Mouse (Mus musculus) inflammation-experienced regulatory T-cells, adult 6 months (primary cell): ENCODE results near the gene Get4. TPM values are rescaled to one million over a fixed set of nuclear protein-coding genes. Genes with fewer than 3 reads are reported as not detected.

Source experiments
- ATAC-seq: one replicate; pipeline ENCODE4 v1.8.0; 2017
- polyA plus RNA-seq, 3 experiments: library from polyadenylated mRNA; unstranded; fragments of 100-300 nt; shearing (Covaris generic); gene quantifications; one replicate each; pipeline ENCODE4 v1.2.1; 2017

Gene Get4
- 10 to 100 TPM; 12.0 to 25.4 (median 16.7) TPM for polyA plus RNA-seq

DNA sequence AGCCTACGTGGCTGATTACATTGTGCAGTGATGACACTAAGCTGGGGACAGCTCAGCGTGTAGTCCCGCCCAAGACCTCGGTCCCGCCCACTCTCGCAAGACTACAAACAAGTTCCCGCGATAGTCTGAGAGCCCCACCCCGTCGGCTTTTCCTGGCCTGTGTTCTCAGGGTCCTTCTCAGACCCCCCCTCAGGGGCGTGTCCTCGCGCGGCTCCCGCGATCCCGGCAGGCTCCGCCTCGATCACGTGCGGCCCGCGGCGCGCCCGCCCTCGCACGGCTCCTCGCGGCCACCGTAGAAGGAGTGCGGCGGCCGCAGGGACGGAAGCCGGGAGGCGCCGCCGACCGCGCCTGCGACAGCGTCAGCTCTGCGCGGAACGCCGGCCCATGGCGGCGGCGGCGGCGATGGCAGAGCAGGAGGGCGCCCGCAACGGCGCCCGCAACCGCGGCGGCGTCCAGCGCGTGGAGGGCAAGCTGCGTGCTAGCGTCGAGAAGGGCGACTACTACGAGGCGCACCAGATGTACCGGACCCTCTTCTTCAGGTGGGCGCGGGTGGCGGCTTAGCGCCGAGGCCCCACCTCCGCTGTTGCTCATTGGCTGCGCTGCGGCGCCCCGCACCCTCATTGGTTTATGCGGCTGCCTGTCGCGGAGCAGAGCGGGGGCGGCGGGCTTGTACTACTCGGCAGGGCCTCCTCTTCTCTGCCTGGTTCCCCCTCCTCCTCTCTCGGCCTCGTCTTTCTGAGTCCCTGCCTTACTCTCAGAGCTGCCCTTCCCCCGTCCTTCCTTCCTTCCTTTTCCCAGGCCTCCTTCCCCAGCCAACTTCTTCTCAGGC lies at the start of gene Get4:
Get4 (plus strand) TSS at position 244 of the 829 bp plus-strand sequence.
- peak; percentile 86 for ATAC-seq

- ATAC-seq = no peak
Measured at GRCm38 (mm10) chr5:139203312-139203711, 48.8 kb upstream of the Get4 start.

DNA sequence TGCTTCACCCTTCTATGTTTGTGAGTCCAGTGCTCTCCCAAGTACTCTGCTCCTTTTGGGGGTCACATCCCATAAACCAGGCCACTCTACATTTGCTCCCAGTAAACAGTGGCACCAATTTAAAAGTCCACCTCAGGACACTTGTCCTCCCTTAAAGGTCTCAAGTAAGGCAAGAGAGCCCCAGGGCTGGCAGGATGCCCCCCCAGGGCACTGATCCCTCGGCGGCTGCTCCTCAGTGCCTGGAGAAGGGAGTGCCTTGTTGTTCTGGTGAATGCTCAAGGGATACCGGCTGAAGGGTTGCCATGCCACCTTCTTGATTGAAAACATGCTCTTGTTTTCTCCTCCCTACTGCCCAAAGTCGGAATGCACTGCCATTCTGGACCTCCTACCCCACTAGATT lies 46.0 kb upstream of the Get4 start:
- ATAC-seq = no peak

DNA sequence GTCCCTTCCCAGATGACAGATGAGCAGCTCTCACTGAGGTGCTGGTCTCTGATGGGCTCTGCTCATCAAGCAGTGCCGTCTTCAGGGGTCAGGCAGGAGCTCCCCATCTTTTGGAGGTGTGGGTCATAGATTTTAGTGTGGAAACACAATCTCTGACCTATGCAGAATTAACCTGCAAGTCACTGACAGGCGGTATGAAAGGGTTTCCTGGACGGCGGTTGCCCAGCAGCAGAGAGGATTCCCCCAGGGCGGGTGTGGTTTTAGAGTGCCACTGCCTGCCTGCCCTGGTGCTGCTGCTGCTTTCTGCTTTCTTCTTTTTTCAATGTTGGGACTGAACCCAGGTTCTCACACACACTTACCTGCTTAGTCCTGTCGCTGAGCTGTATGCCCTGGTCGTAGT lies 45.6 kb upstream of the Get4 start:
- peak; percentile 61 for ATAC-seq

- ATAC-seq = no peak
Measured at GRCm38 (mm10) chr5:139208183-139208582, 43.9 kb upstream of the Get4 start.

GRCm38 (mm10) chr5:139208871-139209684 lies 43.0 kb upstream of the Get4 start:
- no peak for ATAC-seq

GRCm38 (mm10) chr5:139209685-139210026 lies 42.5 kb upstream of the Get4 start:
- ATAC-seq = no peak

GRCm38 (mm10) chr5:139211737-139212385 lies 40.3 kb upstream of the Get4 start:
- no peak for ATAC-seq

DNA sequence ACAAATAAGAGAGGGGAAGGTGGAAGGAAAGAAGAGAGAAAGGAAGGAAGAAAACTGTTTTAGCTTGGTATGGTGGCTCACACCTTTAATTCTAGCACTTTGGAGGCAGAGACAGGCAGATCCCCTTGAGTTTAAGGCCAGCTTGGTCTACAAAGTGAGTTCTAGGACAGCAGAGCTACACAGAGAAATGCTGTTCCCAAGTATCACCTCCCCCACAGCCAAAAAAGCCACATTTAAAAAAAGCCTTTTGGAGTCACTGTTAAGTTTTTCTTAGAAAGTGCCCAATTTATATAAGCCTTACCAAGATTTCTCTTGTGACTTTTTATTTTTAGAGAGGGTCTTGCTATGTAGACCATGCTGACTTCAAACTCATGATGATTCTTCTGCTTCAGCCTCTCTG lies 37.8 kb upstream of the Get4 start:
- no peak for ATAC-seq

GRCm38 (mm10) chr5:139215184-139215583 lies 36.9 kb upstream of the Get4 start:
- no peak for ATAC-seq

DNA sequence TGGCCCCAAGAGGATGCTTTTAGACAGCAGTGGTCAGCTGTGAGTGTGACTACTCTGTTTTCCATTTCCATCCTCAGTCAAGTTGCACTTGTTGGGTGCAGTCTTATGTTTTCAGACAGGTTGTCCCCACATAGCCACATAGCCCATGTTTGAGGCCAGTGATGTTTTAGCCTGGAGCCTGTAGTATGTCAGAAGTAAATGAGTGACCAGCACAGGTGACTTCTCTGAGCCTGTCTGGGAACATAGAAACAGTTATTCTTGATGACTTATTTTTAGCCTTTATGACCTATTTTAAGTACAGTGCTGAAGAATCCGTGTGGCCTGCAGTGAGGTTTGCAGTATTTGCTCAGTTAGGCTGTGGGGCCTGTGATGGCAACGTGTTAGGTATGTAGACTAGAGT lies 36.0 kb upstream of the Get4 start:
- ATAC-seq = no peak

- ATAC-seq = no peak
Measured at GRCm38 (mm10) chr5:139216774-139217173, 35.4 kb upstream of the Get4 start.

DNA sequence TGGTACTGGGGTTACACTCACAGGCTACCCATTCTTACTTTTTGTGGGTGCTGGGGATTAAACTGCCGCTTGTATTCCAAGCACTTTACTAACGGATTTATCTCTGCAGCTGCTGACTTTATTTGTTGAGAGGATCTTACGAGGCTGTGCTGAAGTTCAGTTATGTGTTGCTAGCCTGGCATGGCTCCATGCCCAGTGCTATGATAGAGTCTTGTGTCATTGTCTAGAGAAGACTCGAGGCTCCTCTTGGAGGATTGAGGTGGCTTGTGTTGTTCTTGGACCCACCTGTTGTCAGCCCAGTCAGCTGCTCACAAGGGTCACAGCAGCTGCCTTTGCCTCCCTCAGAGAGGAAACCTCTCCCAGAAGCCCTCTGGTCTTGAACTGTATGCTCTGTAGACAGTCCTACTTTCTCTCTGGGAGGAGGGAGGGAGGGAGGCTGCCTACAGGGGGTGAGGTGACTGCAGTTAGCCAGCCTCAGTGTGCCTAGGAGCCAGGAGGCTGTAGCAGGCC lies 32.1 kb upstream of the Get4 start:
- no peak for ATAC-seq

DNA sequence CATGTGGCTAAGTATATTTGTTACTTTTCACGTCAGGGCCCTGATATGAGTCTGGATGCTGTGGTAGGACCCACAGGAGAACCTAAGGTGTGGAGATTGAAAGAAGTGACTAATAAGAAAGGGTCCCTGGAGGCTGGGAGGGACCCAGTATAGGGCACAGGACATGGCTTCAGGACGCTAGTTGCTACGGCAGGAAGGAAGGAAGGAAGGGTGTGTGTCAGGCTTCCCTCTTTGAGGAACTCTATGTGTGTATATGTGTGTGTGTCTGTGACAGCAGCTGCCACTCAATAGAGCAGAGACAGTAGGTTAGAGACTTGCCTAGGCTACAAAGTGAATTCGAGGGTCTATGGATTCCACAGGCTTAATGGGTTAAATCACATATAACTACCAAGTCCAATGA lies 31.5 kb upstream of the Get4 start:
- no peak for ATAC-seq

GRCm38 (mm10) chr5:139223331-139223730 lies 28.8 kb upstream of the Get4 start:
- no peak for ATAC-seq

DNA sequence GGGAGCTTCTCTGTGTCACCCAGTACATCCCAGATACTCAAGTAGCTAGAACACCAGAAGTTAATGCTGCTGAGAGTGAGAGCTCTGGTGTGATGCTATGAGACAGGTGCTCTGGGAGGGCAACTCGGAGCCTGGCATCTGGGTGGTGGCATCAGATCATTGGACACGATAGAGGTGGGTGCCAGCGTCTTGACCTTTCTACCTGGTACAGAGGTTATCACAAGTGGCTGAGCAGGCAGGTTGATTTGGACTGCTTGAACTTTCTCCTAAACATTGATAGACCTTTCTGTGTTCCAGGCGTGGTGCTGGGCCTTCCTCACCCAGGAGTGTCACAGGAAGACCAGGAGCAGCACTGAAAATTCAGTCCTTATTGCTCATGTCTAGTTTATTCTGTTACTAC lies 24.9 kb upstream of the Get4 start:
- ATAC-seq = no peak

GRCm38 (mm10) chr5:139227645-139228044 lies 24.5 kb upstream of the Get4 start:
- ATAC-seq = no peak

GRCm38 (mm10) chr5:139228318-139228717 lies 23.8 kb upstream of the Get4 start:
- no peak for ATAC-seq

DNA sequence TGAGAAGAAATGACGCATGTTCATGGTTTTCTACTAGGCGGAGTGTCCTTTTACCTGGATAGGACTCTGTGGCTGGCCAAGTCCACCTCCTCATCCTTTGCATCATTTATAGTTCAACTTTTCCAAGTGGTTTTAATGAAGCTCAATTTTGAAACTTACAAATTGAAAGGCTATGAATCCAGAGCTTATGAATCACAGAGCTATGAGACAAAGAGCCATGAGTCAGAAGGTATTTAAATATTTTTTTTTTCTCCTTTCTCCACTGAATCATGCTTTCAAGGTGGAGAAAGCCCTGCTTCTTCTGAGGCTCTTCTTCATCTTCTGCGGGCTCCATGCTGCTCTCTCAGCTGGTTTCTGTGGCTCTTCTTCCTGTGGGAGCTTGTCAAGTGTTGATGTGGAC lies 22.4 kb upstream of the Get4 start:
- no peak for ATAC-seq

GRCm38 (mm10) chr5:139232083-139232482 lies 20.0 kb upstream of the Get4 start:
- ATAC-seq = no peak

- ATAC-seq = no peak
Measured at GRCm38 (mm10) chr5:139234423-139234822, 17.7 kb upstream of the Get4 start.

- no peak for ATAC-seq
Measured at GRCm38 (mm10) chr5:139237436-139237835, 14.7 kb upstream of the Get4 start.
